Mouse (Mus musculus): ENCODE measurements at regions not wholly inside any gene's neighbourhood (a gene's known extent, or its start where the extent isn't known, plus 50 kb on each side); places are given as distances from the start of the nearest gene placed in this dataset.

- DNase-seq (ENCODE audit: low spot score) = no peak
- TF ChIP-seq CTCF (IDR thresholded peaks at IDR 0.05; ENCODE audit: low read depth) = no peak
- TF ChIP-seq EP300 (IDR thresholded peaks at IDR 0.05; ENCODE audit: low read depth) = no peak
- H3K4me1 ChIP-seq (ENCODE audit: control insufficient read depth, insufficient read depth) = no peaks in the 10 kb centered on the region
- H3K27ac ChIP-seq (ENCODE audit: low read depth) = no peak overlapping the region
- no peak overlapping the region for H3K4me2 ChIP-seq (ENCODE audit: low read depth, low read length)
- no peaks in the 10 kb centered on the region for H3K9me3 ChIP-seq (replicated peaks; ENCODE audit: control insufficient read depth, low read length)
- no peaks in the 10 kb centered on the region for H3K27me3 ChIP-seq (ENCODE audit: control insufficient read depth, insufficient read depth, low read length)
- ATAC-seq (ENCODE audit: insufficient read depth, low read depth) = no peak
- H3K9ac ChIP-seq (replicated peaks; ENCODE audit: low read depth, low read length) = no peak overlapping the region
- H3K4me3 ChIP-seq (ENCODE audit: low read depth, low read length) = no peak overlapping the region
- WGBS = 57% methylated on average over 3 of the region's 3 CpGs
- H3K36me3 ChIP-seq (replicated peaks; ENCODE audit: control insufficient read depth, insufficient read depth, low read length) = no peaks in the 10 kb centered on the region
Measured at GRCm38 (mm10) chr13:117088629-117089028, 63.3 kb upstream of the Parp8 start.

DNA sequence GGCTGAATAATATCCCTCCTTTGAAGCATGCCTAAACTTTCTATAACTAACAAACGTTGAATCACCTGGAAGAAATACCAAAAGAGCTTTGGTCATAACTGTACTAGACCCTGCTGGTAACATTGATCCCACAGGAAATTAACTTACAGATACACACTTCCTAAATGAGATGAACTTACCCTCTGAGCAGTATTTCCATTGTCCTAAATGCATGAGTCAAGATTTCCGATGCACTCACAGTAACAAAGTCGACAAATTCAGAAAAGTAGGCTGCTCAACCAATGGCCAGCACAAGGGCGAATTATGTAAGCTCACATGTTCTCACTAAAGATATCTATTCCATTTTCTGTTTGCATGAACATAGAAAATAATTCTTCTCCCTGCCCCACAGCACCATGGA is 57.4 kb upstream of the Parp8 start:
- Histone ChIP-seq H3K9me3 (replicated peaks; ENCODE audit: control insufficient read depth, low read length) (no peaks in the 10 kb centered on the region), H3K9ac (replicated peaks; ENCODE audit: low read depth, low read length) (no peak overlapping the region), H3K4me1 (ENCODE audit: control insufficient read depth, insufficient read depth) (no peaks in the 10 kb centered on the region), H3K4me2 (ENCODE audit: low read depth, low read length) (no peak overlapping the region), H3K27me3 (ENCODE audit: control insufficient read depth, insufficient read depth, low read length) (no peaks in the 10 kb centered on the region), H3K27ac (ENCODE audit: low read depth) (no peak overlapping the region), H3K36me3 (replicated peaks; ENCODE audit: control insufficient read depth, insufficient read depth, low read length) (no peaks in the 10 kb centered on the region), H3K4me3 (ENCODE audit: low read depth, low read length) (no peak overlapping the region)
- DNase-seq (ENCODE audit: low spot score) (no peak), ATAC-seq (ENCODE audit: insufficient read depth, low read depth) (no peak)
- 72% methylated on average over 4 of the region's 4 CpGs for WGBS
- no peak for TF ChIP-seq EP300 (IDR thresholded peaks at IDR 0.05; ENCODE audit: low read depth)

DNA sequence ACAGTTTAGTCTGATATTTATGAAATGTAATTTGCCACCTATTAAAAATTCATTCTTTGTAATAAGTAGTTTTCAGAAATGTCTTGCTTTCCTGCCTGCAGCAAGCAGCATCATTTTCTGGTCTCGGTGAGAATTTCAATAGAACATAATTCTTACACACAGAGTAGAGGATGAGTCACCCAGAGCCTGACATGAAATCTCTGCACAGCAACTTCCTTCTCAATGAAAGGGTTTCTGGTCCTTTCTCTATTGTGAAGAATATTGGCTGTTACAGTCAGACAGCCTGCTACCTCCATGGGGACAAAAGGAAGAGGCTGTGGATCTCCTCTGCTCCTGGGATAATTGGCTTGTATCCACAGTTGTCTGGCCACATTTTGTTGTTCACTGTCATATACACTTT is 54.0 kb upstream of the Parp8 start:
- H3K4me2 ChIP-seq (ENCODE audit: low read depth, low read length) = no peak overlapping the region
- no peaks in the 10 kb centered on the region for H3K36me3 ChIP-seq (replicated peaks; ENCODE audit: control insufficient read depth, insufficient read depth, low read length)
- H3K9ac ChIP-seq (replicated peaks; ENCODE audit: low read depth, low read length) = no peak overlapping the region
- no peaks in the 10 kb centered on the region for H3K27me3 ChIP-seq (ENCODE audit: control insufficient read depth, insufficient read depth, low read length)
- no peak overlapping the region for H3K4me3 ChIP-seq (ENCODE audit: low read depth, low read length)
- H3K4me1 ChIP-seq (ENCODE audit: control insufficient read depth, insufficient read depth) = no peaks in the 10 kb centered on the region
- TF ChIP-seq EP300 (IDR thresholded peaks at IDR 0.05; ENCODE audit: low read depth) = no peak
- TF ChIP-seq CTCF (IDR thresholded peaks at IDR 0.05; ENCODE audit: low read depth) = no peak
- DNase-seq (ENCODE audit: low spot score) (no peak), ATAC-seq (ENCODE audit: insufficient read depth, low read depth) (no peak)
- H3K9me3 ChIP-seq (replicated peaks; ENCODE audit: control insufficient read depth, low read length) = no peaks in the 10 kb centered on the region
- WGBS = 49% methylated on average over 1 of the region's 1 CpGs
- H3K27ac ChIP-seq (ENCODE audit: low read depth) = no peak overlapping the region

All from heart, postnatal 0 days (tissue).